Mouse (Mus musculus) neural tube, embryonic 12.5 days (tissue): ENCODE results near the gene Ntn3. TPM values are rescaled to one million over a fixed set of nuclear protein-coding genes. Genes with fewer than 3 reads are reported as not detected.

Experiments used
- ATAC-seq: fragments of 200-750 bp; cut with Nextera tagmentation; 2 replicates; pipeline ENCODE4 v1.8.0; 2017; ENCODE audit warnings: low read depth, mild to moderate bottlenecking, moderate TSS enrichment, moderate library complexity; ENCODE audit not compliant: low FRiP score
- H3K27ac ChIP-seq: fragments of 300-500 bp; sonication (generic); 2 replicates; pipeline ENCODE4 v1.5.1; 2016
- H3K27me3 ChIP-seq: fragments of 300-500 bp; sonication (generic); replicated peaks from 2 replicates; pipeline ENCODE4 v1.6.1; 2016; ENCODE audit warnings: mild to moderate bottlenecking
- H3K36me3 ChIP-seq: fragments of 300-500 bp; sonication (generic); 2 replicates; pipeline ENCODE4 v1.6.1; 2016; ENCODE audit warnings: mild to moderate bottlenecking
- H3K4me1 ChIP-seq: fragments of 300-500 bp; sonication (generic); 2 replicates; pipeline ENCODE4 v1.6.1; 2016
- H3K4me2 ChIP-seq: fragments of 300-500 bp; sonication (generic); replicated peaks from 2 replicates; pipeline ENCODE4 v1.6.1; 2016; ENCODE audit warnings: mild to moderate bottlenecking
- H3K4me3 ChIP-seq: fragments of 300-500 bp; sonication (generic); 2 replicates; pipeline ENCODE4 v1.5.1; 2016
- H3K9ac ChIP-seq: fragments of 300-500 bp; sonication (generic); 2 replicates; pipeline ENCODE4 v1.6.1; 2016; ENCODE audit warnings: mild to moderate bottlenecking
- H3K9me3 ChIP-seq: fragments of 300-500 bp; sonication (generic); 2 replicates; pipeline ENCODE4 v1.6.1; 2016; ENCODE audit warnings: mild to moderate bottlenecking
- WGBS: fragments of 180-500 bp; shearing (Covaris S2); methylation state at CpG from one replicate; pipeline ENCODE4 v1.1.7; 2016; 5-methylcytosine and 5-hydroxymethylcytosine counted together
- polyA plus RNA-seq: library from polyadenylated mRNA; unstranded; fragments of >200 nt; fragmentation: Nextera tagmentation; extraction: Ambion mirVana; gene quantifications from 2 replicates; pipeline ENCODE4 v1.2.1, GENCODE M21; 2016

Gene Ntn3
- polyA plus RNA-seq, 1 experiment from 2014 or later = 10.6 TPM

DNA sequence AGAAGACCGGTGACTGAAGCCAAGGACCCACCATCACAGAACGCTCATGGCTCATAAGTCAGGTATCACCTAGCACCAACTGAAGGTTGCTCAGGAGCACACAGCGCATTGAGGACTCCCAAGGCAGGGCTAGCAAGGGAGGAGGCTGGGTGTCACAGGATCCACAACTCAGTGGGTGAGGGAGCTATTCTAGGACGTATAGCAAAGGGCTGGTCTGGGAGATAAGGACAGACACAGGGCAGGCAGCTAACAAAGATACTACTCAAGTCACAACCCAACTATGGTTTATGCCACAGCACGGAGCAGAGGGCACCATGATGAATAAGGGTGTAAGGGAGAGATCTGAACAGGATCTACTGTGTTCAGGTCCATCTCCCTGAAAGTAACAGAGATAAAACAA is 16.5 kb upstream of the Ntn3 start:
- peaks cover 74% of the 10 kb centered on the region for H3K36me3 ChIP-seq
- no peak overlapping the region for H3K4me2 ChIP-seq
- no peaks in the 10 kb centered on the region for H3K27me3 ChIP-seq
- no peak overlapping the region for H3K9ac ChIP-seq
- 89% methylated on average over 5 of the region's 5 CpGs for WGBS
- no peak for ATAC-seq
- H3K9me3 ChIP-seq = no peaks in the 10 kb centered on the region
- H3K4me1 ChIP-seq = no peaks in the 10 kb centered on the region
- no peak overlapping the region for H3K27ac ChIP-seq
- no peak overlapping the region for H3K4me3 ChIP-seq

DNA sequence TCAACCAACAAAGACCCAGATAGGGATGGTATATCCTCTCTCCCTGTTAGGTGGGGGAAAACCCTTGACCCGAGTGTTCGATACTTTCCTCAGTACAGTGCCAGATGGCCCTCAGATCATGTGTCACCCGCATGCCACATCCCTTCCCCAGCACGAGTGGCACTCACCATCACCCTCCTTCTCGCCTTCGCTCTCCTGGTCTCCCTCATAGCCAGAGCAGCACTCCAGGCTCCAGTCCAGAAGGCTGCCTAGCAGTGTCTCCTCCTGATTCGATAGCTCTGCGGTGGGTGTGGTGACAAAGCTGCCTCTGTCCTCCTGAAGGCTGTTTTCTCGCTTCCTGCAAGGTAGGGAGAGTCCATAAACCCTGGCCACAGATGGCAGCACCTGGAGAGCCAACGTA is 15.4 kb upstream of the Ntn3 start:
- Histone ChIP-seq H3K4me3 (no peak overlapping the region), H3K9me3 (no peaks in the 10 kb centered on the region), H3K9ac (no peak overlapping the region), H3K27ac (no peak overlapping the region), H3K4me1 (peaks cover 5% of the 10 kb centered on the region), H3K36me3 (peaks cover 65% of the 10 kb centered on the region), H3K4me2 (no peak overlapping the region), H3K27me3 (no peaks in the 10 kb centered on the region)
- WGBS = 90% methylated on average over 10 of the region's 10 CpGs
- ATAC-seq = no peak

GRCm38 (mm10) chr17:24223513-24223912 is 14.2 kb upstream of the Ntn3 start:
- no peak for ATAC-seq
- H3K4me2 ChIP-seq = no peak overlapping the region
- H3K9ac ChIP-seq = no peak overlapping the region
- H3K4me3 ChIP-seq = no peak overlapping the region
- peaks cover 11% of the 10 kb centered on the region for H3K4me1 ChIP-seq
- no peak overlapping the region for H3K27ac ChIP-seq
- H3K27me3 ChIP-seq = no peaks in the 10 kb centered on the region
- no peaks in the 10 kb centered on the region for H3K9me3 ChIP-seq
- peaks cover 58% of the 10 kb centered on the region for H3K36me3 ChIP-seq
- 93% methylated on average over 5 of the region's 5 CpGs for WGBS

DNA sequence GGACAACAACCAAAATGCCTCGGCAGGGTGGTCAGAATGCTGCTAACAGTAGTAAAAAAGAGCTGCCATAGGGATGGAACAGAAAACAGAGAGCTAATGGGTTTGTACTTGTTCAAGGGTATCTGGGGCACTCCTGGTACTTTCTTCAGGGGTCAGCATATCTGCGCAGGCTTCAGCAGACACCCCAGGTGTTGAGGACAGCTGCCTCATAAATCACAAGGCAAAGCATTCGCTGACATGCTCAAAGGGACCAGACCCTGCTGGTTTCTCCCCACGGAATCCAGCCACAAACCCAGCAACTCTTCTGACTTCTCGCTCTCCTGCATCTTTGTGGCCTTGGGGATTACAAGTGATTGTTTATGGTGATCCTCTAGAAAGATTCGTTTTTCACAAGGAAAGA is 13.3 kb upstream of the Ntn3 start:
- peaks cover 57% of the 10 kb centered on the region for H3K36me3 ChIP-seq
- no peak for ATAC-seq

DNA sequence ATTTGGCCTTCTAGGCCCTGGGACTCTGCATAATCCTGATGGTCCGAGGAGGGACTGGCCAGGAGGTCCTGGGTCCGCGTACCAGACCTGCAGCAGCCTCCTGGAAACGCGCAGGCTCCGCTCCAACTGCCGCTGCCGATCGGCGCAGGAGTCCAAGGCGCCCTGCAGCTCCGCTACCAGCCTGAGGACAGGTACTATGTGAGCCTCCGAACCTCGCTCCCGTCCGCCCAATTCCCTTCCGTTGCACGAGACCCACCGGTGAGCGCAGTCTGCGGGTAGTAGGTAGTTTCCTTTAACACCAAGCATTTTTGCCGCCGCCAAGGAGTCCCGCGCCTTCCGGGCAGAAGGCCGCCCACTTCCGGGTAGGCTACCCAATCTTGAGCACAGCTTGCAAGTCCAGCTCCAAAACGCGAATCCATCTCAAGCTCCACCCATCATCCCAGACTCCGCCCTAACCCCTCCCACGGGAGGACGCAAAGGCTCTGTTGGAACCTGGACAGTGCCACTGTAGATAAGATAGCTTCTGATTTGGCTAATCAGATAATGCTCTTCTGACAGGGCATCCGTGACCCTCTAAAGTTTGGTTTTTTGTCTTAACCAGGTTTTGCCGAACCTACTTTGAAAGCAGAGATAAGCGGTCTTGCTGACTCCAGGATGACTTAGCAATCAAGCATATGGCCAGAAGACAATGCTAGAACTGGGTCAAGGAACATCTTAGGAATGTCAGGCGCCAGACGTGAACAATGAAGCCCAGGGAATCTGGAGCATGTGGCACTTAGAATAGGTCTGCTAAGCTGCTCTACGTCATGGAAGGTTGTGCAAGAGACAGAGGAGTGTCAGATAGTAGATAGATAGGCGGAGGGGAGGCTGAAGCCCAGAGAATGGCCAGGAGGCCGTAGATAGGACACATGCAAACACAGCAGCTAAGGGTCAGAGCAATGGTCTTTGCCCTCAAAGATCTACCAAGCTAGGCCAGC is 11.4 kb upstream of the Ntn3 start, which contains the start of gene Tedc2:
TSS of gene Tedc2 (minus strand) at position 417 of the 977 bp plus-strand sequence.
- peak within 1 kb of the TSS; percentile 75 for H3K9ac ChIP-seq
- peaks cover 56% of the 10 kb centered on the region for H3K36me3 ChIP-seq

More for the DNA sequence above, 13.3 kb upstream of the Ntn3 start:
- Histone ChIP-seq H3K4me3 (no peak overlapping the region), H3K4me2 (no peak overlapping the region), H3K9me3 (no peaks in the 10 kb centered on the region), H3K9ac (no peak overlapping the region), H3K4me1 (peaks cover 11% of the 10 kb centered on the region), H3K27me3 (no peaks in the 10 kb centered on the region), H3K27ac (no peak overlapping the region)
- WGBS = 81% methylated on average over 6 of the region's 6 CpGs

GRCm38 (mm10) chr17:24216836-24217235 is 7.5 kb upstream of the Ntn3 start:
- Histone ChIP-seq H3K27me3 (0 out of 2 replicates have a peak, but pooled peaks cover 4% of the 10 kb centered on the region), H3K36me3 (peaks cover 33% of the 10 kb centered on the region), H3K9me3 (no peaks in the 10 kb centered on the region), H3K27ac (no peak overlapping the region), H3K4me2 (no peak overlapping the region), H3K4me3 (no peak overlapping the region), H3K4me1 (peaks cover 18% of the 10 kb centered on the region), H3K9ac (no peak overlapping the region)
- 58% methylated on average over 4 of the region's 4 CpGs for WGBS
- ATAC-seq = no peak

More for the DNA sequence above, 11.4 kb upstream of the Ntn3 start, which contains the start of gene Tedc2:
- H3K27me3 ChIP-seq = no peaks in the 10 kb centered on the region
- no peak within 1 kb of the TSS for H3K27ac ChIP-seq
- WGBS = 5% methylated on average over 41 of the region's 41 CpGs
- peak; percentile 94 for ATAC-seq
- peak within 1 kb of the TSS; percentile 94 for H3K4me2 ChIP-seq
- H3K9me3 ChIP-seq = no peaks in the 10 kb centered on the region
- H3K4me1 ChIP-seq = peaks cover 11% of the 10 kb centered on the region
- peak within 1 kb of the TSS; percentile 73 for H3K4me3 ChIP-seq

- peaks cover 7% of the 10 kb centered on the region; the same call in 1 of the 2 replicates for H3K27me3 ChIP-seq
- no peak overlapping the region for H3K4me2 ChIP-seq
- H3K36me3 ChIP-seq = peaks cover 30% of the 10 kb centered on the region
- H3K4me1 ChIP-seq = peaks cover 43% of the 10 kb centered on the region
- no peaks in the 10 kb centered on the region for H3K9me3 ChIP-seq
- H3K27ac ChIP-seq = no peak overlapping the region
- H3K9ac ChIP-seq = no peak overlapping the region
- ATAC-seq = no peak
- no peak overlapping the region for H3K4me3 ChIP-seq
- 76% methylated on average over 6 of the region's 6 CpGs for WGBS
Measured at GRCm38 (mm10) chr17:24213186-24213585, 3.9 kb upstream of the Ntn3 start.

DNA sequence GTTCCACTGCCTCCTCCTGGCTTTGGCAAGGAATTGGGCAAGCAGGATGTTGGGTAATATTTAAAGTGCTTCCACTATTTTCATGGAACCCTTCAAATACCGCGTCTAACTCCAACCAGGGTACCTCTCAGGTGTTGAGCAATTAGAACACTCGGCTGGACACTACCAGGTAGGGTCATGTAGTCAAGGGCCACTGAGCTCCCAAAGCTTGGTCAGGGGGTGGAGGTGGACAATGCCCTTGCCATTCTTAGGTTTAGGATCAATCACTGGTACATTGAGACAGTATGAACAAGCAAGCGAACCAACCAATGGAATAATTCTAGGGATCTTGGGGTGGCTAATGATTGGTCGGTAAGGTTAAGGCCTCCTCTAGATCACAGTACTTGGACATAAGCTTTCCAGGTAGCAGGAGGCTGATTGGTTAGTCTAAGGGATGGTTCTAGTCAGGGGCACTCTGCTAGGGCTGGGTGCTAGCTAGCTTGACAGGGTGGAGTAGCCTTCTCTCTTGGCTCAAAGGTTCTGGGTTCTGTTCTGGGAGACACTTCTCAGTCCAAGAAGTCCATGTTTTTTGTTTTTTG is 3.2 kb upstream of the Ntn3 start:
- no peak for ATAC-seq

GRCm38 (mm10) chr17:24211631-24212440 is 2.5 kb upstream of the Ntn3 start:
- Histone ChIP-seq H3K9ac (peak overlapping the region; percentile 74), H3K4me3 (peak overlapping the region; percentile 54), H3K9me3 (no peaks in the 10 kb centered on the region), H3K27ac (peak overlapping the region; percentile 64; the same call in 1 of the 2 replicates), H3K4me2 (peak overlapping the region; percentile 96), H3K4me1 (peaks cover 57% of the 10 kb centered on the region), H3K27me3 (peaks cover 21% of the 10 kb centered on the region), H3K36me3 (peaks cover 19% of the 10 kb centered on the region)
- peak; percentile 45 for ATAC-seq
- WGBS = 2% methylated on average over 37 of the region's 37 CpGs

More for the DNA sequence above, 3.2 kb upstream of the Ntn3 start:
- peaks cover 14% of the 10 kb centered on the region for H3K27me3 ChIP-seq
- H3K36me3 ChIP-seq = peaks cover 24% of the 10 kb centered on the region
- H3K4me1 ChIP-seq = peaks cover 50% of the 10 kb centered on the region
- peak overlapping the region; percentile 54; the same call in 1 of the 2 replicates for H3K4me3 ChIP-seq
- no peak overlapping the region for H3K27ac ChIP-seq
- no peaks in the 10 kb centered on the region for H3K9me3 ChIP-seq
- peak overlapping the region; percentile 96 for H3K4me2 ChIP-seq
- 30% methylated on average over 5 of the region's 5 CpGs for WGBS
- no peak overlapping the region for H3K9ac ChIP-seq

DNA sequence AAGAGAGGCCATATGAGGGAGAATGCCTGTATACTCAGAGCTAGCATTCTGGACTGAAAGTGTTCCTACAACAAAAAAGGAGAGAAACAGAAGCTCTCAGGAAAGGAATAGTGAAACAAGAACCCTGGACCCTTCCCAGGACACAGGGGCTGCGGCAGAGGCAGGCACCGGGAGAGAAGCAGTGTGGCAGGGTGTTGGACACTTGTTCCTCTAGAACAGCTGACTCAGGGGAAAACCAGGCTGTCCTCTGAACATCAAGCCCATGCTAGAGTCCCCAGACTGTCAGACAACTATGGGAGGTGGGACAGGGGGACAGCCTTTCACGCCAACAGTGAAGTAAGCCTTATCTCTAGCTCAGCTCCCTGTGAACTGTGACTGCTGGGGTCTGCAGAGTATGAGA is 1.3 kb upstream of the Ntn3 start:
- ATAC-seq = no peak
- no peak overlapping the region for H3K27ac ChIP-seq
- H3K4me1 ChIP-seq = peaks cover 69% of the 10 kb centered on the region
- WGBS = 92% methylated on average over 3 of the region's 3 CpGs
- no peak overlapping the region for H3K4me3 ChIP-seq
- peaks cover 7% of the 10 kb centered on the region for H3K36me3 ChIP-seq
- 0 out of 2 replicates have a peak overlapping the region, but pooled peaks have one; percentile 74 for H3K9ac ChIP-seq
- H3K9me3 ChIP-seq = no peaks in the 10 kb centered on the region
- peaks cover 25% of the 10 kb centered on the region for H3K27me3 ChIP-seq
- H3K4me2 ChIP-seq = peak overlapping the region; percentile 96

DNA sequence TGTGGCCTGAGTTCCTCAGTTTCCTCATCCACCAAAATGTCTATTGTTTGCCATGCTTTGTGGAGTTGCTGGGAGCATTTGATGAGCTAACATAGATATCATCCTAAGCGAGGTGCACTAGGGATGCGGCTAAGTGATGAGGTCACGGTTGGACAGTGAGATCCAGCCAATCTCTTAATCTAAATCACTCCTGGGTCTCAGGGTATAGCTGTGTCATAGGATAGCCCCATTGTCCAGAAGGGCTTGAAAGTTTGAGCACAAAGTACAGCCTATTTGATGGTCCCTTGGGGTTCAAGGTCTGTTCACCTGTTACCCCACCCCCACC is 547 bp upstream of the Ntn3 start:
- Histone ChIP-seq H3K27me3 (peaks cover 25% of the 10 kb centered on the region), H3K36me3 (no peaks in the 10 kb centered on the region), H3K4me1 (peaks cover 73% of the 10 kb centered on the region), H3K9me3 (no peaks in the 10 kb centered on the region), H3K4me3 (no peak overlapping the region), H3K4me2 (peak overlapping the region; percentile 93), H3K9ac (no peak overlapping the region), H3K27ac (no peak overlapping the region)
- ATAC-seq = no peak
- WGBS = 82% methylated on average over 3 of the region's 3 CpGs
